Mouse (Mus musculus) myocyte (in vitro differentiated cells): ENCODE measurements around the gene Tomm34.

ENCODE experiments used
- MAX ChIP-seq: IDR thresholded peaks from one replicate; pipeline ENCODE4 v1.6.1; 2011; ENCODE audit warnings: low read depth, mild to moderate bottlenecking, control low read depth
- POLR2A ChIP-seq: IDR thresholded peaks from one replicate; pipeline ENCODE4 v1.6.1; 2011; ENCODE audit warnings: low read depth, mild to moderate bottlenecking, control low read depth, moderate library complexity; ENCODE audit not compliant: insufficient read length
- POLR2AphosphoS2 ChIP-seq: IDR thresholded peaks from one replicate; pipeline ENCODE4 v1.6.1; 2011; ENCODE audit warnings: low read depth, control low read depth; ENCODE audit not compliant: insufficient read length

DNA sequence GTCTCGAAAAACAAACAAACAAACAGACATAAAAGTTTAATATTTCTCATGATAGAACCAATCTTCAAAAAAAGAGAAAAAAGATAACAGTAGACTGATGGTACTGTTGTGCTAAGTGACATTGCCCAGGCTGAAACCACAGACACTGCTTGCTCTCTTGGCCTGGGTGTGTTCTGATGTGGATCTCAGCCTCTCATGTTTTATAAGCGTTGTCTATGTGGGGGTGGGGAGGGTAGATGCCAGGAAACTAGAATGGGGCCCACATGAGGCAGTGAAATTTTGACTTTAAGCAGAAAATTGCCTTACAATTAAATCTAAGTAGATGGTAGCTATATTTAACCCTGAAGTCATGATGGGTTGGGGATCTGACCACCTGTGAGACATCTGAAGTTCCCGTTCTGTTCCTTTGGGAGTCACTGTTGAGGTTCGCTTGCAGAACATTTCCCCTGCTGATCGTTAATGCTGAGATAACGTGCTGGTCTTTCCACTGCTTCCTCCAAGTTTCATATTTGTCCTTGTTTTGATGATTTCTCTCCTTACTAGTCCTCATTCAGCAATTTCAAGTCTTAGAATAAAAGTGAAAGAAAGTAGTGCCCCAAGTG is 16.5 kb upstream of the Tomm34 start:
- TF ChIP-seq POLR2AphosphoS2: no peak
- no peak for TF ChIP-seq POLR2A
- TF ChIP-seq MAX: no peak
